Mouse (Mus musculus) neutrophil, adult 59 days (primary cell): ENCODE results near the gene Esp36. TPM values are rescaled to one million over a fixed set of nuclear protein-coding genes. Genes with fewer than 3 reads are reported as not detected.

Source experiments
- total RNA-seq, 2 experiments: library from RNA; stranded (reverse); gene quantifications; 1 replicate in 1 of 2; 2 replicates in 1 of 2; pipeline ENCODE4 v1.2.4; 2023

Gene Esp36
- not detected for total RNA-seq

GRCm38 (mm10) chr17:38420085-38420484 lies at the start of gene Esp36:
Gene Esp36, minus strand, starts transcription at chr17:38420185.

Other genes with a start within 250 kb of the Esp36 start
- not detected for gene Olfr134, start 248.8 kb downstream of the Esp36 start, total RNA-seq
- not detected for gene Olfr135, start 215.8 kb downstream of the Esp36 start, total RNA-seq
- not detected for gene Olfr138, start 159.2 kb downstream of the Esp36 start, total RNA-seq
- not detected for gene Olfr137, start 112.6 kb downstream of the Esp36 start, total RNA-seq
- not detected for gene Olfr136, start 90.4 kb downstream of the Esp36 start, total RNA-seq
- not detected for gene Esp34, start 134.0 kb upstream of the Esp36 start, total RNA-seq
- gene Esp31, start 219.3 kb upstream of the Esp36 start, total RNA-seq = not detected